Mouse (Mus musculus) bone marrow macrophage, adult 2 months (primary cell): ENCODE data around the gene Tymp.

Source experiments
- CTCF ChIP-seq: IDR thresholded peaks from 2 replicates; pipeline ENCODE4 v1.5.1; 2012; ENCODE audit warnings: low read depth, mild to moderate bottlenecking, low read length, moderate library complexity
- POLR2A ChIP-seq: IDR thresholded peaks from 2 replicates; pipeline ENCODE4 v1.6.1; 2012; ENCODE audit warnings: mild to moderate bottlenecking, low read depth, low read length, borderline replicate concordance

DNA sequence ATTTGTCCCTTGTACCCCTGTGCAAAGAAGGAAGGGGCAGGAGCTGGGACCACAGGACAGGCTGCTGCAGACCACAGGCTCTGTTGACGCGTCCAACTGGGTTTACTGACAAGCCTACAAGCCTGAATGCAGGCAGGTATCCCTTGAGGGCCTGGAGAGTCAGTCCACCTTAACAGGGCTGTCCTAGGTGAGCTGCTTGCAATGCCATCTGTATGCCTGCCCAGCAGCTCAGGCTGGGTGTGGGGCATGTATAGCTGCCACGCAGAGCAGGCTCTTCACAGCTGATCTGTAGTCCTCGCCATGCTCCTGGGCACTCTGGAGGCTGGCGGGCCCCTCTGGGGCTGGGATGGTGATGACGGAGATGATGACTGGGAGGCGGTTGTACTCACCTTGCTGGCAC lies 7.8 kb upstream of the Tymp start, which contains the start of gene Klhdc7b:
- TF ChIP-seq POLR2A, result no peak
- no peak for TF ChIP-seq CTCF
